Mouse (Mus musculus) layer of hippocampus, adult 2 months (tissue): ENCODE measurements at regions not wholly inside any gene's neighbourhood (a gene's known extent, or its start where the extent isn't known, plus 50 kb on each side); places are given as distances from the start of the nearest gene placed in this dataset.
"Not testable (repeated sequence)": the region's sequence is repeated elsewhere in the genome, so short reads cannot be mapped to it uniquely, and the experiment has no call there.

Source experiments
- DNase-seq, 2 experiments: peaks; one replicate each; pipeline ENCODE4 v3.0.0; 2022; ENCODE audit warnings: low spot score in 2 of 2
- H3K27ac ChIP-seq: fragments of 200-600 bp; 2 replicates; pipeline ENCODE4 v1.8.1; 2022
- H3K4me3 ChIP-seq: fragments of 200-600 bp; 2 replicates; pipeline ENCODE4 v1.8.1; 2022; ENCODE audit warnings: mild to moderate bottlenecking
- CTCF ChIP-seq: fragments of 200-600 bp; conservative IDR thresholded peaks from 2 replicates; pipeline ENCODE4 v1.8.1; 2022; ENCODE audit warnings: antibody characterized with exemption, mild to moderate bottlenecking, moderate library complexity

GRCm38 (mm10) chrX:88906106-88906505 lies 503.4 kb downstream of the Pet2 start:
- no peak for TF ChIP-seq CTCF
- H3K4me3 ChIP-seq: no peak overlapping the region
- H3K27ac ChIP-seq: no peak overlapping the region
- DNase-seq: peak in 1 of 2 experiments; percentile 17

- DNase-seq, H3K27ac ChIP-seq, H3K4me3 ChIP-seq: not testable (repeated sequence)
Observed at GRCm38 (mm10) chrX:88873260-88873659, 536.2 kb downstream of the Pet2 start.
